Mouse (Mus musculus) testis, postnatal 14 days (tissue): ENCODE data around the gene Ercc2.
A peak's percentile ranks its signal among the peaks of the same experiment; 100 is the strongest.

Source experiments
- DNase-seq: peaks from one replicate; pipeline ENCODE4 v3.0.0; 2021; ENCODE audit warnings: low spot score

Ercc2 gene

GRCm38 (mm10) chr7:19381377-19382165 lies at the start of gene Ercc2:
Ercc2 (plus strand) TSS chr7:19382010.
- DNase-seq, result peak; percentile 100

- DNase-seq, result peak; percentile 54
Observed at GRCm38 (mm10) chr7:19332709-19333352, 49.0 kb upstream of the Ercc2 start.

GRCm38 (mm10) chr7:19335583-19335982 lies 46.2 kb upstream of the Ercc2 start:
- no peak for DNase-seq

- DNase-seq, result no peak
Observed at GRCm38 (mm10) chr7:19337122-19337521, 44.7 kb upstream of the Ercc2 start.

GRCm38 (mm10) chr7:19338060-19338459 lies 43.8 kb upstream of the Ercc2 start:
- DNase-seq, result no peak

- no peak for DNase-seq
Observed at GRCm38 (mm10) chr7:19338596-19338995, 43.2 kb upstream of the Ercc2 start.

- DNase-seq, result peak; percentile 53
Observed at GRCm38 (mm10) chr7:19341250-19341649, 40.6 kb upstream of the Ercc2 start.

- no peak for DNase-seq
Observed at GRCm38 (mm10) chr7:19341761-19342409, 39.9 kb upstream of the Ercc2 start.

GRCm38 (mm10) chr7:19342481-19343027 lies 39.3 kb upstream of the Ercc2 start:
- peak; percentile 81 for DNase-seq

GRCm38 (mm10) chr7:19343210-19343808 lies 38.5 kb upstream of the Ercc2 start:
- peak; percentile 61 for DNase-seq

- peak; percentile 45 for DNase-seq
Observed at GRCm38 (mm10) chr7:19344237-19344847, 37.5 kb upstream of the Ercc2 start, which contains the start of gene Ercc1. Ercc1 (plus strand) TSS chr7:19344778.

GRCm38 (mm10) chr7:19344938-19345471 lies 36.8 kb upstream of the Ercc2 start:
- peak; percentile 99 for DNase-seq

- no peak for DNase-seq
Observed at GRCm38 (mm10) chr7:19349188-19349915, 32.5 kb upstream of the Ercc2 start.

GRCm38 (mm10) chr7:19350221-19350620 lies 31.6 kb upstream of the Ercc2 start:
- no peak for DNase-seq

- no peak for DNase-seq
Observed at GRCm38 (mm10) chr7:19354991-19355390, 26.8 kb upstream of the Ercc2 start.

GRCm38 (mm10) chr7:19356311-19356710 lies 25.5 kb upstream of the Ercc2 start:
- DNase-seq, result no peak

- no peak for DNase-seq
Observed at GRCm38 (mm10) chr7:19357381-19358375, 24.1 kb upstream of the Ercc2 start.

- DNase-seq, result no peak
Observed at GRCm38 (mm10) chr7:19358634-19359033, 23.2 kb upstream of the Ercc2 start.

GRCm38 (mm10) chr7:19359299-19359891 lies 22.4 kb upstream of the Ercc2 start, which contains the start of the genes Cd3eap and Ppp1r13l:
Cd3eap (minus strand) TSS chr7:19359483.
Ppp1r13l (plus strand) TSS chr7:19359749.
- DNase-seq, result peak; percentile 85
